Mouse (Mus musculus) kidney, adult 10 weeks (tissue): ENCODE results near the gene Tufm. TPM values are rescaled to one million over a fixed set of nuclear protein-coding genes. Genes with fewer than 3 reads are reported as not detected.

Source experiments
- polyA plus RNA-seq: library from polyadenylated mRNA; stranded (reverse); fragments of 350-450 nt; fragmentation: Illumina TruSeq; extraction: RNeasy Lipid Tissue Mini Kit (QIAGEN cat#74804); gene quantifications from one replicate; pipeline ENCODE4 v1.2.3, GENCODE M21; 2014; ENCODE audit warnings: low read depth, low replicate concordance

Gene Tufm
- 6.3 TPM for polyA plus RNA-seq

DNA sequence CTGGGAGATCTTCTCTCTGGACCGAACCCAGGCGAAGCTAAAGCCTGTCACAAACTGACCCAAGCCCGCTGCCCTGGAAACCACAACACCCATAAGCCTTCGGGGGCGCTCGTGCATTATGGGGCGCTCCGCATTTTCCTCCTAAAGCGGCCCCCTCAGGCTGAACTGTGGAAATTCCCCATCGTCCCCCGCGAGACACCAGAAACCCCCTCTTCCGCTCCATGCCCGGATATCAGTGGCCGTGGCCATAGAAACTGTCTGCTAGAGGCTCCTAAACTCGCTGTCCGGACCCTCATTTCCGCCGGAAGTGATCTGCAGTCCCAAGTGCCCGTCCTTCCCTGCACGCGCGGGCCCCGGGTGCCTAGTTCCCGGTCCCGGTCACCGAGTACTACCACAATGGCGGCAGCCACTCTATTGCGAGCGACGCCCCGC is at the start of gene Tufm:
Gene Tufm, plus strand, starts transcription at position 310 of the 432 bp plus-strand sequence.

GRCm38 (mm10) chr7:126463004-126463403 is 24.2 kb upstream of the Tufm start, which contains the start of gene Atp2a1:
Gene Atp2a1 (minus strand): TSS chr7:126463108.

GRCm38 (mm10) chr7:126474993-126475581 is 12.1 kb upstream of the Tufm start, which contains the start of gene Sh2b1:
Gene Sh2b1 (minus strand): TSS chr7:126475424.

GRCm38 (mm10) chr7:126503273-126503878 is 16.2 kb downstream of the Tufm start, which contains the start of gene Atxn2l:
Gene Atxn2l (minus strand): TSS chr7:126503437.

Other genes starting within 250 kb of the Tufm start
- gene Sbk1, start 214.7 kb upstream of the Tufm start, polyA plus RNA-seq: 6.4 TPM
- not detected for gene Lat, start 117.8 kb upstream of the Tufm start, polyA plus RNA-seq
- gene Spns1, start 109.9 kb upstream of the Tufm start, polyA plus RNA-seq: 2.3 TPM
- 3.7 TPM for gene Nfatc2ip, start 90.6 kb upstream of the Tufm start, polyA plus RNA-seq
- not detected for gene Cd19, start 72.5 kb upstream of the Tufm start, polyA plus RNA-seq
- 0.85 TPM for gene Rabep2, start 58.6 kb upstream of the Tufm start, polyA plus RNA-seq
- gene Atp2a1, start 24.3 kb upstream of the Tufm start, polyA plus RNA-seq: not detected
- gene Sh2b1, start 11.9 kb upstream of the Tufm start, polyA plus RNA-seq: 0.65 TPM
- gene Atxn2l, start 16.1 kb downstream of the Tufm start, polyA plus RNA-seq: 17.8 TPM
- 233 TPM for gene Eif3c, start 79.0 kb downstream of the Tufm start, polyA plus RNA-seq
- gene Apobr, start 97.6 kb downstream of the Tufm start, polyA plus RNA-seq: not detected
- 1.7 TPM for gene Cln3, start 98.5 kb downstream of the Tufm start, polyA plus RNA-seq
- gene Il27, start 107.6 kb downstream of the Tufm start, polyA plus RNA-seq: not detected
- gene Nupr1, start 143.5 kb downstream of the Tufm start, polyA plus RNA-seq: 5.7 TPM
- 1.2 TPM for gene Sgf29, start 161.9 kb downstream of the Tufm start, polyA plus RNA-seq
- 62.2 TPM for gene Sult1a1, start 189.1 kb downstream of the Tufm start, polyA plus RNA-seq
- 0.16 TPM for gene Bola2, start 208.0 kb downstream of the Tufm start, polyA plus RNA-seq
- 1.0 TPM for gene Slx1b, start 208.4 kb downstream of the Tufm start, polyA plus RNA-seq
- 4.4 TPM for gene Coro1a, start 220.4 kb downstream of the Tufm start, polyA plus RNA-seq